Mouse (Mus musculus) lung, adult 2 months (tissue): Measurements from ENCODE around the gene Cacng3. TPM values are rescaled to one million over a fixed set of nuclear protein-coding genes. Genes with fewer than 3 reads are reported as not detected.

ENCODE experiments used
- DNase-seq: peaks from one replicate; pipeline ENCODE4 v3.0.0; 2022
- H3K4me1 ChIP-seq: fragments of 200-500 bp; 2 replicates; pipeline ENCODE4 v1.6.1; 2011; ENCODE audit warnings: low read length; ENCODE audit not compliant: control insufficient read depth, insufficient read depth
- H3K4me3 ChIP-seq: fragments of 200-500 bp; replicated peaks from 2 replicates; pipeline ENCODE3; 2011; ENCODE audit warnings: low read depth, mild to moderate bottlenecking, control low read depth, low read length; ENCODE audit errors: extremely low read depth
- CTCF ChIP-seq: fragments of 200-500 bp; IDR thresholded peaks from 2 replicates; pipeline ENCODE4 v1.5.1; 2011; ENCODE audit warnings: mild to moderate bottlenecking, low read length, control low read depth; ENCODE audit not compliant: insufficient read depth
- POLR2A ChIP-seq: fragments of 200-500 bp; IDR thresholded peaks from 2 replicates; pipeline ENCODE4 v1.6.1; 2011; ENCODE audit warnings: low read depth, mild to moderate bottlenecking, control low read depth, low read length, borderline replicate concordance; ENCODE audit errors: extremely low read depth
- WGBS: fragments of 180-500 bp; shearing (Covaris S2); methylation state at CpG from one replicate; pipeline ENCODE4 v1.1.7; 2018; 5-methylcytosine and 5-hydroxymethylcytosine counted together
- polyA plus RNA-seq: library from polyadenylated mRNA; depleted of rRNA; stranded (reverse); fragments of >200 nt; gene quantifications from 2 replicates; pipeline ENCODE4 v1.2.3, GENCODE M21; 2012; rRNA removed

The Cacng3 gene
- polyA plus RNA-seq = not detected in 2 replicates

GRCm38 (mm10) chr7:122670442-122670872 is at the start of gene Cacng3:
Gene Cacng3 (plus strand): TSS chr7:122670492.
- Histone ChIP-seq H3K4me1 (no peaks in the 10 kb centered on the region), H3K4me3 (no peak within 1 kb of the TSS)
- TF ChIP-seq POLR2A (no peak), CTCF (no peak)
- WGBS = 18% methylated on average over 13 of the region's 13 CpGs
- no peak for DNase-seq

DNA sequence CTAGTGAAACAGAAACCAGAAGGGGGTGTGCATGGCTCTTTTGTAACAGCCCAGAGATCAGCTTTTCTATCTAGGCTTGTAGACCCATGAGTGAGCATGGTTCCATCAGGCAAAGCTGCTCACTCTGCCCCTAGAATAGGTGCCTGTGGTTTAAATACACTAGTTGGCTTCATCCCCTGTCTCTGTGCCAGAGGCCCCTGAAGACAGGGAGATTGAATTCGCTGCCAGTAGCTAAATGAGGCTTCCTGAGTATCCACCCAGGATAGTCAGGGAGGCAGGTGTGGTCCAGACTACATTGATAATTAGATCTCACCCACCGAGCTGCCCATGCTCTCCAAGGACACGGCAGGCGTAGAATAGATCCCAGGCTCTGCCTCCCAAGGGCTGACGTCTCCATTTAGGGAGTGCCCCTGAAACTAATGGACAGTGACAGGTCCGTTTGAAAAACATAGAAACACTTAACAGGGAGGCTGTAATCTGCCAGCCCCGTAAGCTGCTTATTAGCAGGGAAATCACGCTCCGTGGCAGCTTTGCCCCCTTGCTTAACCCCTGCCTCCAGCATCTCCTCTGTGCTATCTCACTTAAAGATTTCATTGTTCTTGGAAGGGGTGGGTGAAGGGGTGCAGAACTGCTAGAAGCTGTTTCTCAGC is 48.0 kb upstream of the Cacng3 start:
- no peak overlapping the region for H3K4me3 ChIP-seq
- no peaks in the 10 kb centered on the region for H3K4me1 ChIP-seq
- 66% methylated on average over 9 of the region's 9 CpGs for WGBS
- no peak for DNase-seq
- TF ChIP-seq CTCF = no peak
- TF ChIP-seq POLR2A = no peak

GRCm38 (mm10) chr7:122623753-122624152 is 46.5 kb upstream of the Cacng3 start:
- DNase-seq = no peak
- 45% methylated on average over 1 of the region's 1 CpGs for WGBS
- TF ChIP-seq CTCF (no peak), POLR2A (no peak)
- Histone ChIP-seq H3K4me3 (no peak overlapping the region), H3K4me1 (no peaks in the 10 kb centered on the region)

- TF ChIP-seq POLR2A = no peak
- TF ChIP-seq CTCF = no peak
- Histone ChIP-seq H3K4me3 (no peak overlapping the region), H3K4me1 (no peaks in the 10 kb centered on the region; the same call in 1 of the 2 replicates)
- 84% methylated on average over 5 of the region's 5 CpGs for WGBS
- no peak for DNase-seq
These were observed 42.2 kb upstream of the Cacng3 start for GRCm38 (mm10) chr7:122628050-122628449.

DNA sequence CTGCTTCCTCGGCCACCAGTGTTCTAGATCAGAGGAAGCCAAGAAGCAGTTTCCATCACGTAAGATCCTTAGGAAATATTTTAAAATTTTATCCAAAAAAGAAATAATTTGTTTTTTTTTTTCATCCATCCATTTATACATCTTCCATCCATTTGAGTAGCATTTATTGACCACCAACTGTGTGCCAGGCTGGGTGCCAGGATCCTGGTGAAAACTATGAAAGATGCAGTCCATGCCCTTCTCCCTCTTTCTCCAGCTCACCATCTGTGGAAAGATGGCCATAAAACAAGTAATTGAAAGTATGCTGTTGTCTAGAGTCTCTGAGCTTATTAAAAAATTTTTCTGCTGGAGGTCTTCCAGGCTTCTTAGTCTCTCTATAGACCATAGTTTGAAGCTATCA is 39.9 kb upstream of the Cacng3 start:
- WGBS = 90% methylated on average over 2 of the region's 2 CpGs
- DNase-seq = no peak

DNA sequence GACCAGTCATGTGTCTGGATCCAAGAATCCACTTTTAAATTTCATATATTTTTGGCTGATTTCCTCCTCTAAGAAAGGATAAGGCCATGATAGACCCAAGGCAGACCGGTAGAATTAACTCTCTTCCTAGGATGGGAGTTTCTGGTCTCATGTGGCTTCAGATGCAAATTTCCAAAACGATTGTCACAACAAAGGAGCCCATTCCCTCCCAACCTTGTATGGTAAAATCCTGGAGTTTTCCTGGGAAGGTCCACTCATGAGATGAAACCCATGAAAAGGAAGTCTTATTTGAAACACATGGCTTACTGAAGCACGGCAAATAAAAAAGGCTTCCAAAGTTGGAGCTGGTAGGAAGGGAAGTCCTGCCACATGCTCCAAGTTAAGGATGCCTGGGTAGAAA is 39.1 kb upstream of the Cacng3 start:
- no peaks in the 10 kb centered on the region; the same call in 1 of the 2 replicates for H3K4me1 ChIP-seq
- DNase-seq = no peak
- TF ChIP-seq CTCF = no peak
- no peak for TF ChIP-seq POLR2A
- H3K4me3 ChIP-seq = no peak overlapping the region
- 69% methylated on average over 3 of the region's 3 CpGs for WGBS

More for the DNA sequence above, 39.9 kb upstream of the Cacng3 start:
- no peak for TF ChIP-seq CTCF
- no peak for TF ChIP-seq POLR2A
- Histone ChIP-seq H3K4me1 (no peaks in the 10 kb centered on the region; the same call in 1 of the 2 replicates), H3K4me3 (no peak overlapping the region)

DNA sequence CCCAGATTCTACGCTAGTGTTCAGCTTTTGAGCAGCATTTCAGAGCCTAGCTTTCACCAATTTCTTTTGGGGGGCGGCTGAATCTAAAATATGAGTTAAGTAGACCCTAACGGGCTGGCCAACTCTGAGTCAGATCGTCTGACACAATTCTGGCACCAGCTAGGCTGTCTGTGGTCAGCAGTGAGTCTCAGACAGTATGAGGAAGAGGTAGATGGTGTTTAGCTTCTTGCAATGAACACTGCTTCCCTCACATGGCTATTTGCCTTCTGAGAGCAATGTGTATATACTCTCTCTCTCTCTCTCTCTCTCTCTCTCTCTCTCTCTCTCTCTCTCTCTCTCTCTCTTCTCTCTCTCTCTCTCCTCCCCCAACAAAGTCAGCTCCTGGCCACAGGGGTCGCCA is 37.3 kb upstream of the Cacng3 start:
- TF ChIP-seq CTCF (no peak), POLR2A (no peak)
- WGBS = 62% methylated on average over 5 of the region's 5 CpGs
- no peak for DNase-seq
- no peaks in the 10 kb centered on the region; the same call in 1 of the 2 replicates for H3K4me1 ChIP-seq
- no peak overlapping the region for H3K4me3 ChIP-seq

DNA sequence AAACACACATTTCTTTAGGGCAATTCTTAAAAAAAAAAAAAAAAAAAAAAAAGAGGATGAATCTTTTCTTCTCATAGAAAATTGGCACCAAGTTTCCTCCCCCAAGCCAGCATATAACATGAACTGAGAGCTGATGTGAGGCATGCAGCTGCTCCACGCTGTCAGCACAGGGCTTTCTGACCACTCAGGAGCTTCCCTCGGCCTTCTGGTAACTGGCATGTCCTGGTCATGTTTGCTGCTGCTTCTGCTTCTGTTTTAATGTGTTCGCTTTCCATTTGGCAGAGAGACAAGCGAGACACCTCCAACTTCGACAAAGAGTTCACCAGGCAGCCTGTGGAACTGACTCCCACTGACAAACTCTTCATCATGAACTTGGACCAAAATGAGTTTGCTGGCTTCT is 36.8 kb upstream of the Cacng3 start:
- WGBS = 68% methylated on average over 5 of the region's 5 CpGs
- no peaks in the 10 kb centered on the region; the same call in 1 of the 2 replicates for H3K4me1 ChIP-seq
- H3K4me3 ChIP-seq = no peak overlapping the region
- DNase-seq = no peak
- TF ChIP-seq POLR2A (no peak), CTCF (no peak)

- Histone ChIP-seq H3K4me3 (no peak overlapping the region), H3K4me1 (no peaks in the 10 kb centered on the region)
- no peak for DNase-seq
- 83% methylated on average over 8 of the region's 8 CpGs for WGBS
- TF ChIP-seq POLR2A (no peak), CTCF (no peak)
These were observed 26.6 kb upstream of the Cacng3 start for GRCm38 (mm10) chr7:122643676-122644075.

GRCm38 (mm10) chr7:122649306-122649705 is 21.0 kb upstream of the Cacng3 start:
- H3K4me1 ChIP-seq = no peaks in the 10 kb centered on the region
- no peak overlapping the region for H3K4me3 ChIP-seq
- DNase-seq = no peak
- no peak for TF ChIP-seq POLR2A
- TF ChIP-seq CTCF = no peak
- 74% methylated on average over 10 of the region's 10 CpGs for WGBS
